ENCODE assay signal across 12 mouse cellular contexts in genomic region chr11:5778481-5778880, GRCm38 (mm10). TPM values are rescaled to one million over a fixed set of nuclear protein-coding genes. Genes with fewer than 3 reads are reported as not detected.
A peak's percentile ranks its signal among the peaks of the same experiment; 100 is the strongest.
DNase-seq lines count a peak whose midpoint lies in the region; ATAC-seq and TF ChIP-seq lines count a peak whose summit lies in the region.
"Had no signal": no experiment of that assay in that cellular context is flagged by ENCODE, and none has a peak within 500 bp of the region (broad histone marks: within the 10 kb centered on the region; RNA-seq: fewer than 3 reads in every experiment).

No protein-coding gene starts in this region.

- peak; percentile 24 for DNase-seq in kidney, adult 2 months
- peak; percentile 16 for DNase-seq in thymus, postnatal 14 days
- DNase-seq in thymus, postnatal 10 days (ENCODE audit: low spot score in 2 of 2): no peak
- DNase-seq in ZHBTc4 (ENCODE audit: low read depth, low spot score): peak; percentile 58
- DNase-seq in T-cell, adult 2 months (ENCODE audit: low spot score): no peak
- DNase-seq: cerebellum, adult 18-20 months; gastrocnemius, postnatal 10 days; heart, postnatal 4 days; kidney, postnatal 4 days had no signal

- TF ChIP-seq CTCF in kidney, adult 2 months (conservative IDR thresholded peaks at IDR 0.05; ENCODE audit: insufficient read depth, insufficient read length, low read depth, low read length): peak; percentile 65

- H3K9ac ChIP-seq in kidney, embryonic 16.5 days (replicated peaks; ENCODE audit: low read length): no peak overlapping the region

- H3K4me1 ChIP-seq in kidney, adult 2 months (ENCODE audit: control insufficient read depth, insufficient read depth, low read length): peaks cover 3% of the 10 kb centered on the region; the same call in 1 of the 2 replicates
- H3K4me1 ChIP-seq in kidney, embryonic 16.5 days (ENCODE audit: insufficient read depth, low read length): no peaks in the 10 kb centered on the region

- no peaks in the 10 kb centered on the region for H3K27me3 ChIP-seq in kidney, adult 2 months (replicated peaks; ENCODE audit: control insufficient read depth, insufficient read depth, low read length)
- H3K27me3 ChIP-seq in kidney, embryonic 16.5 days (ENCODE audit: insufficient read depth, low read length): no peaks in the 10 kb centered on the region

- H3K4me3 ChIP-seq in kidney, adult 2 months (ENCODE audit: insufficient read depth, low read depth, low read length): no peak overlapping the region
- no peak overlapping the region for H3K4me3 ChIP-seq in kidney, embryonic 16.5 days (ENCODE audit: low read length)

- H3K4me2 ChIP-seq in kidney, embryonic 16.5 days (replicated peaks; ENCODE audit: low read depth, low read length): no peak overlapping the region

- ATAC-seq in kidney, embryonic 16.5 days (ENCODE audit: low FRiP score, low TSS enrichment): no peak
- no peak for ATAC-seq in megakaryocyte, adult 5-6 weeks (ENCODE audit: poor library complexity, severe bottlenecking)
- ATAC-seq: midbrain, embryonic 16.5 days had no signal

- no peak overlapping the region for H3K27ac ChIP-seq in kidney, adult 2 months (ENCODE audit: insufficient read depth, low read depth, low read length)
- H3K27ac ChIP-seq in kidney, embryonic 16.5 days (ENCODE audit: low read length): no peak overlapping the region

- TF ChIP-seq POLR2A in kidney, adult 2 months (IDR thresholded peaks at IDR 0.05; ENCODE audit: low read depth, low read length): no peak

- no peaks in the 10 kb centered on the region for H3K36me3 ChIP-seq in kidney, adult 2 months (ENCODE audit: control insufficient read depth, insufficient read depth, low read length)
- no peaks in the 10 kb centered on the region; the same call in 1 of the 2 replicates for H3K36me3 ChIP-seq in kidney, embryonic 16.5 days (ENCODE audit: insufficient read depth, low read length)

- no peaks in the 10 kb centered on the region for H3K9me3 ChIP-seq in kidney, embryonic 16.5 days (ENCODE audit: low read length)

- WGBS in kidney, adult 2 months: 73% methylated on average over 2 of the region's 2 CpGs
- WGBS in kidney, embryonic 16.5 days: 70% methylated on average over 2 of the region's 2 CpGs

RNA-seq across cellular contexts. Expression of gene Dbnl, which starts 9.8 kb away (rescaled TPM):
- polyA plus RNA-seq in kidney, adult 2 months (2012; rRNA removed): 49.6 and 52.5 TPM in 2 replicates
- polyA plus RNA-seq in kidney, embryonic 16.5 days (2015; fragmentation: Nextera tagmentation; extraction: Ambion mirVana): 123 and 132 TPM in 2 replicates
- total RNA-seq in megakaryocyte, adult 5-6 weeks (2015): 84.5 and 90.0 TPM in 2 replicates
- 176 and 179 TPM in 2 replicates for total RNA-seq in megakaryocyte, adult 5-6 weeks (2017)

RNA-seq across cellular contexts. Expression of gene Urgcp, which starts 16.3 kb away (rescaled TPM):
- polyA plus RNA-seq in kidney, adult 2 months (2012; rRNA removed): 31.5 and 32.2 TPM in 2 replicates
- polyA plus RNA-seq in kidney, embryonic 16.5 days (2015; fragmentation: Nextera tagmentation; extraction: Ambion mirVana): 25.9 and 27.8 TPM in 2 replicates
- total RNA-seq in megakaryocyte, adult 5-6 weeks (2015): 4.1 and 4.5 TPM in 2 replicates
- 7.5 and 8.7 TPM in 2 replicates for total RNA-seq in megakaryocyte, adult 5-6 weeks (2017)

RNA-seq across cellular contexts. Expression of gene Pgam2, which starts 25.1 kb away (rescaled TPM):
- polyA plus RNA-seq in kidney, adult 2 months (2012; rRNA removed): 113 and 157 TPM in 2 replicates
- 33.0 and 42.8 TPM in 2 replicates for polyA plus RNA-seq in kidney, embryonic 16.5 days (2015; fragmentation: Nextera tagmentation; extraction: Ambion mirVana)
- not detected in 2 replicates for total RNA-seq in megakaryocyte, adult 5-6 weeks (2015)
- total RNA-seq in megakaryocyte, adult 5-6 weeks (2017): not detected in 2 replicates

RNA-seq across cellular contexts. Expression of gene Polm, which starts 59.3 kb away (rescaled TPM):
- 14.7 and 19.5 TPM in 2 replicates for polyA plus RNA-seq in kidney, adult 2 months (2012; rRNA removed)
- polyA plus RNA-seq in kidney, embryonic 16.5 days (2015; fragmentation: Nextera tagmentation; extraction: Ambion mirVana): 9.8 and 11.4 TPM in 2 replicates
- total RNA-seq in megakaryocyte, adult 5-6 weeks (2015): 10.4 and 10.7 TPM in 2 replicates
- total RNA-seq in megakaryocyte, adult 5-6 weeks (2017): 6.0 and 8.8 TPM in 2 replicates

Comparison
In these comparisons a context has a peak if more than half of its experiments do, and no peak if none do; other contexts are left out.
1. DNase-seq: peak in kidney, adult 2 months (single experiment), thymus, postnatal 14 days (single experiment) and ZHBTc4 (single experiment); none in thymus, postnatal 10 days (0 of 2) and T-cell, adult 2 months (single experiment).